Mouse (Mus musculus) MEL (cell line): ENCODE data around the gene Stap2. TPM values are rescaled to one million over a fixed set of nuclear protein-coding genes. Genes with fewer than 3 reads are reported as not detected.

ENCODE experiments used
- DNase-seq: peaks from one replicate; pipeline ENCODE4 v3.0.0; 2011; ENCODE audit warnings: low read depth, low spot score
- H3K27ac ChIP-seq: 2 replicates; pipeline ENCODE4 v1.5.1; 2012; ENCODE audit warnings: low read depth, mild to moderate bottlenecking, control low read depth, low read length, moderate library complexity; ENCODE audit not compliant: control insufficient read depth
- H3K27me3 ChIP-seq, 2 experiments: fragments of 150-350 bp in 1 of 2; sonication (generic) in 1 of 2; 2 replicates each; pipeline ENCODE4 v1.6.1; 2012; ENCODE audit warnings: low read length in 2 of 2, mild to moderate bottlenecking in 2 of 2, improper control_type of control experiment in 1 of 2, moderate library complexity in 1 of 2; ENCODE audit not compliant: insufficient read depth in 2 of 2, control insufficient read depth in 1 of 2
- H3K36me3 ChIP-seq, 2 experiments: 2 replicates each; pipeline ENCODE4 v1.6.1; 2012 to 2014; ENCODE audit warnings: low read length in 2 of 2, improper control_type of control experiment in 1 of 2, inconsistent platforms in 1 of 2, mild to moderate bottlenecking in 1 of 2; ENCODE audit not compliant: insufficient read depth in 2 of 2, control insufficient read depth in 1 of 2
- H3K4me1 ChIP-seq, 2 experiments: fragments of 150-350 bp in 1 of 2; sonication (generic) in 1 of 2; 2 replicates each; pipeline ENCODE4 v1.6.1; 2012; ENCODE audit warnings: low read length in 2 of 2, improper control_type of control experiment in 1 of 2, mild to moderate bottlenecking in 1 of 2; ENCODE audit not compliant: insufficient read depth in 2 of 2, control insufficient read depth in 1 of 2
- H3K4me3 ChIP-seq, 2 experiments: fragments of 150-350 bp in 1 of 2; sonication (generic) in 1 of 2; 2 replicates each; pipeline ENCODE4 v1.5.1; 2012; ENCODE audit warnings: low read depth in 2 of 2, low read length in 2 of 2, mild to moderate bottlenecking in 2 of 2, moderate library complexity in 2 of 2, control low read depth in 1 of 2, improper control_type of control experiment in 1 of 2; ENCODE audit not compliant: control insufficient read depth in 1 of 2, insufficient read depth in 1 of 2
- H3K79me2 ChIP-seq: 2 replicates; pipeline ENCODE4 v1.6.1; 2012; ENCODE audit warnings: mild to moderate bottlenecking, low read length, moderate library complexity; ENCODE audit not compliant: control insufficient read depth, poor library complexity, insufficient read depth
- H3K9ac ChIP-seq: 2 replicates; pipeline ENCODE4 v1.6.1; 2012; ENCODE audit warnings: low read depth, mild to moderate bottlenecking, control low read depth, low read length, moderate library complexity; ENCODE audit not compliant: control insufficient read depth, poor library complexity, severe bottlenecking
- H3K9me3 ChIP-seq: fragments of 150-350 bp; sonication (generic); replicated peaks from 2 replicates; pipeline ENCODE4 v1.6.1; 2012; ENCODE audit warnings: mild to moderate bottlenecking, low read length, improper control_type of control experiment, moderate library complexity; ENCODE audit not compliant: insufficient read depth
- BHLHE40 ChIP-seq: IDR thresholded peaks from 2 replicates; pipeline ENCODE4 v1.6.1; 2012; ENCODE audit warnings: low read depth, mild to moderate bottlenecking, inconsistent platforms, low read length, improper control_type of control experiment, borderline replicate concordance
- CHD1 ChIP-seq: IDR thresholded peaks from 2 replicates; pipeline ENCODE4 v1.6.1; 2012; ENCODE audit warnings: low read depth, mild to moderate bottlenecking, inconsistent platforms, low read length, improper control_type of control experiment
- CTCF ChIP-seq, 3 experiments: IDR thresholded peaks in 2 of 3; conservative IDR thresholded peaks in 1 of 3; 2 replicates each; pipeline ENCODE4 v1.5.1; 2011 to 2012; ENCODE audit warnings: low read length in 3 of 3, low read depth in 2 of 3, mild to moderate bottlenecking in 2 of 3, improper control_type of control experiment in 1 of 3, inconsistent platforms in 1 of 3, mixed read lengths in 1 of 3, moderate library complexity in 1 of 3; ENCODE audit not compliant: control insufficient read depth in 1 of 3, insufficient read depth in 1 of 3, poor library complexity in 1 of 3, severe bottlenecking in 1 of 3
- EP300 ChIP-seq, 2 experiments: IDR thresholded peaks; 2 replicates each; pipeline ENCODE4 v1.6.1; 2011; ENCODE audit warnings: improper control_type of control experiment in 2 of 2, low read length in 2 of 2, low read depth in 1 of 2, mild to moderate bottlenecking in 1 of 2
- GATA1 ChIP-seq: IDR thresholded peaks from 2 replicates; pipeline ENCODE4 v1.6.1; 2011; ENCODE audit warnings: low read depth, low read length, improper control_type of control experiment
- HCFC1 ChIP-seq: IDR thresholded peaks from 2 replicates; pipeline ENCODE4 v1.6.1; 2012; ENCODE audit warnings: low read depth, mild to moderate bottlenecking, inconsistent platforms, low read length, improper control_type of control experiment, moderate library complexity
- MAFK ChIP-seq: IDR thresholded peaks from 2 replicates; pipeline ENCODE4 v1.6.1; 2011; ENCODE audit warnings: low read depth, mild to moderate bottlenecking, low read length, improper control_type of control experiment, borderline replicate concordance
- MAX ChIP-seq: IDR thresholded peaks from 2 replicates; pipeline ENCODE4 v1.6.1; 2011; ENCODE audit warnings: low read length, improper control_type of control experiment
- MAZ ChIP-seq: IDR thresholded peaks from 2 replicates; pipeline ENCODE4 v1.6.1; 2012; ENCODE audit warnings: low read depth, mild to moderate bottlenecking, inconsistent platforms, low read length, improper control_type of control experiment
- MEF2A ChIP-seq: IDR thresholded peaks from 2 replicates; pipeline ENCODE4 v1.6.1; 2014; ENCODE audit warnings: low read depth, mild to moderate bottlenecking, inconsistent platforms, low read length, improper control_type of control experiment; ENCODE audit not compliant: poor library complexity, insufficient replicate concordance, severe bottlenecking; ENCODE audit errors: extremely low read depth
- MYB ChIP-seq: IDR thresholded peaks from 2 replicates; pipeline ENCODE4 v1.6.1; 2011; ENCODE audit warnings: mild to moderate bottlenecking, low read depth, low read length, improper control_type of control experiment
- NELFE ChIP-seq: IDR thresholded peaks from 2 replicates; pipeline ENCODE4 v1.6.1; 2011; ENCODE audit warnings: low read depth, low read length, improper control_type of control experiment
- NRF1 ChIP-seq: IDR thresholded peaks from 2 replicates; pipeline ENCODE4 v1.6.1; 2014; ENCODE audit warnings: low read depth, mild to moderate bottlenecking, inconsistent platforms, low read length, improper control_type of control experiment, moderate library complexity; ENCODE audit not compliant: poor library complexity, insufficient read depth, severe bottlenecking
- POLR2A ChIP-seq, 2 experiments: IDR thresholded peaks; 2 replicates each; pipeline ENCODE4 v1.6.1; 2011 to 2012; ENCODE audit warnings: low read length in 2 of 2, mild to moderate bottlenecking in 2 of 2, control low read depth in 1 of 2, improper control_type of control experiment in 1 of 2, low read depth in 1 of 2, moderate library complexity in 1 of 2; ENCODE audit not compliant: control insufficient read depth in 1 of 2, insufficient read depth in 1 of 2, poor library complexity in 1 of 2
- POLR2AphosphoS2 ChIP-seq: IDR thresholded peaks from 2 replicates; pipeline ENCODE4 v1.6.1; 2011; ENCODE audit warnings: low read length, improper control_type of control experiment
- RAD21 ChIP-seq: IDR thresholded peaks from 2 replicates; pipeline ENCODE4 v1.6.1; 2011; ENCODE audit warnings: mild to moderate bottlenecking, low read depth, low read length, improper control_type of control experiment
- RCOR1 ChIP-seq: IDR thresholded peaks from 2 replicates; pipeline ENCODE4 v1.6.1; 2012; ENCODE audit warnings: low read depth, mild to moderate bottlenecking, inconsistent platforms, low read length, improper control_type of control experiment
- SIN3A ChIP-seq: IDR thresholded peaks from 2 replicates; pipeline ENCODE4 v1.6.1; 2012; ENCODE audit warnings: low read length, improper control_type of control experiment, inconsistent platforms
- TAL1 ChIP-seq: IDR thresholded peaks from 2 replicates; pipeline ENCODE4 v1.6.1; 2012; ENCODE audit warnings: mild to moderate bottlenecking, inconsistent platforms, low read length, moderate library complexity, mixed read lengths
- TCF12 ChIP-seq: IDR thresholded peaks from 2 replicates; pipeline ENCODE4 v1.6.1; 2014; ENCODE audit warnings: low read depth, mild to moderate bottlenecking, inconsistent platforms, low read length, improper control_type of control experiment, moderate library complexity
- USF1 ChIP-seq: IDR thresholded peaks from 2 replicates; pipeline ENCODE4 v1.6.1; 2014; ENCODE audit warnings: low read depth, mild to moderate bottlenecking, inconsistent platforms, low read length, improper control_type of control experiment, moderate library complexity
- USF2 ChIP-seq, 2 experiments: IDR thresholded peaks; 2 replicates each; pipeline ENCODE4 v1.6.1; 2011 to 2012; ENCODE audit warnings: improper control_type of control experiment in 2 of 2, low read length in 2 of 2, borderline replicate concordance in 1 of 2, inconsistent platforms in 1 of 2, low read depth in 1 of 2, mild to moderate bottlenecking in 1 of 2; ENCODE audit not compliant: insufficient read depth in 1 of 2
- ZC3H11A ChIP-seq: IDR thresholded peaks from 2 replicates; pipeline ENCODE4 v1.6.1; 2012; ENCODE audit warnings: low read depth, mild to moderate bottlenecking, inconsistent platforms, low read length, improper control_type of control experiment
- ZKSCAN1 ChIP-seq: IDR thresholded peaks from 2 replicates; pipeline ENCODE4 v1.6.1; 2012; ENCODE audit warnings: low read depth, mild to moderate bottlenecking, inconsistent platforms, low read length, improper control_type of control experiment, moderate library complexity
- ZMIZ1 ChIP-seq: IDR thresholded peaks from 2 replicates; pipeline ENCODE4 v1.6.1; 2012; ENCODE audit warnings: low read depth, mild to moderate bottlenecking, inconsistent platforms, low read length, improper control_type of control experiment, moderate library complexity
- polyA plus RNA-seq, 2 experiments: library from polyadenylated mRNA; stranded (reverse) in 1 of 2; unstranded in 1 of 2; fragments of >175 nt in 1 of 2; fragments of >200 nt in 1 of 2; gene quantifications; 2 replicates each; pipeline versions ENCODE4 v1.2.1 to v1.2.4; 2012; ENCODE audit warnings: low replicate concordance in 2 of 2, low read depth in 1 of 2; ENCODE audit not compliant: insufficient read length in 2 of 2, insufficient read depth in 1 of 2, missing spikeins in 1 of 2
- total RNA-seq: library from RNA; depleted of rRNA; stranded (reverse); fragments of 300-350 nt; gene quantifications from 2 replicates; pipeline ENCODE4 v1.2.3, GENCODE M21; 2012

The Stap2 gene
- total and polyA plus RNA-seq, 3 experiments, result 0.08 TPM; not detected in 1

DNA sequence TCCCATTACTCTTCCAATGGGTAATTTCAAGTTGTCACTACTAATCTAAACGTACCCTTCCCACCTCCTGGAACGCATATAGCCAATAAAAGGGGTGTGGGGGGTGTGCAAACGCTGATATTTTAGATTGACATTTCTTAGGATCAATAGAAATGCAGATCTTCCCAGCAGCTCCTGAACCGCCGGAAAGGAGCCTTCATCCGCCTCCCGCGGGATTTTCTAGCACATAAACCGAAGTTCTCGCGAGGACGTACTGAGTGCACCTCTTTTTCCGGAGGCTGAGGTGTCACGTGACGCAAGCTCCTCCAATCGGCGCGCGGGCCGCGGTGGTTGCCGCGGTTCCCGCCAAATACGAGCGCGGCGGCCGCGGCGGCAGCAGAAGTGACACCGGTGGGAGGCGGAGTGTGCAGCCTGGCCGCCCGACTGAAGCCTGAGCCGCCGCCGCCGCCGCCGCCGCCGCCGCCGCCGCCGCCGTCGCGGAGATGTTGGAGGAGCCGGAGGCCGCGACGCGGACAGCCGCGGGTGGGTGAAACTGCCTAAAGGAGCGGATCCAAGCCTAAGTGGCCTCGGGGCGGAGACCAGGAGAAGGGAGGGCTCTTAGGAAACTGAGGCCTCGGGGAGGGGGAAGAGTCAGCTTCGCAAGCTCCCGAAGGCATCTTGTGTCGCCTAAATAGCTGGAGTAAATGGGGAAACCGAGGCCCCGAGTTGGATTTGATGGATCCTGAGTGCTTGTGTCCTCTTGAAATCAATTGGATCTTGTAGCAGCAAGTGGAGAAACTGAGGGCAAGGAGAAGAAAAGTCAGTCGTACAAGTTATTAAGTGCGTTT is 34.9 kb upstream of the Stap2 start, which contains the start of gene Chaf1a (continued):
- TF ChIP-seq CHD1, result no peak
- peak; percentile 82 to 94 for TF ChIP-seq USF2 (IDR thresholded peaks at IDR 0.05; ENCODE audit: borderline replicate concordance in 1 of 2, insufficient read depth in 1 of 2, low read depth in 1 of 2, low read length in 2 of 2)
- no peak for TF ChIP-seq MEF2A
- TF ChIP-seq GATA1, result peak; percentile 86
- peak; percentile 41; the same call in 1 of the 2 replicates for TF ChIP-seq ZMIZ1
- TF ChIP-seq POLR2A (IDR thresholded peaks at IDR 0.05; ENCODE audit: control insufficient read depth in 1 of 2, insufficient read depth in 1 of 2, low read depth in 1 of 2, low read length in 2 of 2, poor library complexity in 1 of 2), result peak; percentile 66
- no peak for TF ChIP-seq MYB

- H3K27me3 ChIP-seq, result no peaks in the 10 kb centered on the region
- H3K9ac ChIP-seq, result peak overlapping the region; percentile 73
- H3K4me3 ChIP-seq, result peak overlapping the region; percentile 27 to 41
- H3K36me3 ChIP-seq, result peaks cover 8 to 38% of the 10 kb centered on the region in 2 experiments
- TF ChIP-seq MEF2A, result no peak
- TF ChIP-seq MAZ, result no peak
- TF ChIP-seq NELFE, result no peak
- 0 out of 2 replicates have a peak, but pooled peaks have one; percentile 74 for TF ChIP-seq CHD1
- TF ChIP-seq, all 39 proteins: peak for 1
- Histone ChIP-seq H3K79me2 (peaks cover 57% of the 10 kb centered on the region), H3K4me1 (peaks cover 6 to 33% of the 10 kb centered on the region in 2 experiments), H3K9me3 (no peaks in the 10 kb centered on the region), H3K27ac (peak overlapping the region; percentile 88)
- DNase-seq, result peak; percentile 45
These were observed 34.0 kb upstream of the Stap2 start for GRCm38 (mm10) chr17:56039345-56039744.

- DNase-seq, result peak; percentile 84
- Histone ChIP-seq H3K4me1 (peaks cover 6 to 35% of the 10 kb centered on the region in 2 experiments), H3K9me3 (no peaks in the 10 kb centered on the region), H3K79me2 (peaks cover 60% of the 10 kb centered on the region), H3K27ac (peak overlapping the region; percentile 88), H3K9ac (peak overlapping the region; percentile 73), H3K4me3 (peak overlapping the region; percentile 8 to 44), H3K27me3 (no peaks in the 10 kb centered on the region), H3K36me3 (peaks cover 4 to 38% of the 10 kb centered on the region in 2 experiments)
- TF ChIP-seq SIN3A, result peak; percentile 55; the same call in 1 of the 2 replicates
- no peak for TF ChIP-seq ZC3H11A
- TF ChIP-seq RCOR1, result no peak; the same call in 1 of the 2 replicates
- no peak for TF ChIP-seq NRF1
- no peak for TF ChIP-seq ZKSCAN1
- TF ChIP-seq MYB, result no peak
- no peak for TF ChIP-seq USF2 (IDR thresholded peaks at IDR 0.05; ENCODE audit: borderline replicate concordance in 1 of 2, insufficient read depth in 1 of 2, low read depth in 1 of 2, low read length in 2 of 2)
- TF ChIP-seq TCF12, result no peak
- TF ChIP-seq RAD21, result no peak
- TF ChIP-seq NELFE, result peak; percentile 29; the same call in 1 of the 2 replicates
- TF ChIP-seq EP300 (IDR thresholded peaks at IDR 0.05; ENCODE audit: low read depth in 1 of 2, low read length in 2 of 2), result no peak
- TF ChIP-seq MAX, result peak; percentile 31; the same call in 1 of the 2 replicates
- no peak for TF ChIP-seq CTCF (IDR thresholded peaks at IDR 0.05 in 2 of 3, conservative IDR thresholded peaks at IDR 0.05 in 1 of 3; ENCODE audit: control insufficient read depth in 1 of 3, insufficient read depth in 1 of 3, low read depth in 2 of 3, low read length in 3 of 3, poor library complexity in 1 of 3, severe bottlenecking in 1 of 3)
- TF ChIP-seq HCFC1, result no peak
- no peak for TF ChIP-seq MAFK
- no peak for TF ChIP-seq BHLHE40
- TF ChIP-seq POLR2AphosphoS2, result no peak
- no peak for TF ChIP-seq ZMIZ1
- TF ChIP-seq TAL1, result no peak
- TF ChIP-seq MEF2A, result no peak
- TF ChIP-seq USF1, result no peak; the same call in 1 of the 2 replicates
These were observed 33.3 kb upstream of the Stap2 start for GRCm38 (mm10) chr17:56038583-56039261.
